Mouse (Mus musculus) forebrain, embryonic 11.5 days (tissue): ENCODE data around the gene Dok7. TPM values are rescaled to one million over a fixed set of nuclear protein-coding genes. Genes with fewer than 3 reads are reported as not detected.

Source experiments
- ATAC-seq: fragments of 200-750 bp; cut with Nextera tagmentation; replicated peaks from 2 replicates; pipeline ENCODE4 v1.8.0; 2017; ENCODE audit warnings: moderate TSS enrichment; ENCODE audit not compliant: low FRiP score
- DNase-seq: peaks from one replicate; pipeline ENCODE4 v3.0.0-alpha.2; 2017; ENCODE audit warnings: low spot score
- H3K27ac ChIP-seq: fragments of 300-500 bp; sonication (generic); 2 replicates; pipeline ENCODE4 v1.5.1; 2014; ENCODE audit warnings: low read depth, low read length
- H3K27me3 ChIP-seq: fragments of 300-500 bp; sonication (generic); 2 replicates; pipeline ENCODE4 v1.6.1; 2014; ENCODE audit warnings: mild to moderate bottlenecking, low read length, mixed read lengths; ENCODE audit not compliant: control insufficient read depth, insufficient read depth
- H3K36me3 ChIP-seq: fragments of 300-500 bp; sonication (generic); 2 replicates; pipeline ENCODE4 v1.6.1; 2014; ENCODE audit warnings: mild to moderate bottlenecking, low read length, moderate library complexity, mixed read lengths; ENCODE audit not compliant: control insufficient read depth, insufficient read depth
- H3K4me1 ChIP-seq: fragments of 300-500 bp; sonication (generic); replicated peaks from 2 replicates; pipeline ENCODE4 v1.6.1; 2014; ENCODE audit warnings: low read length, mixed read lengths; ENCODE audit not compliant: control insufficient read depth, insufficient read depth
- H3K4me2 ChIP-seq: fragments of 300-500 bp; sonication (generic); 2 replicates; pipeline ENCODE4 v1.6.1; 2014; ENCODE audit warnings: low read depth, mild to moderate bottlenecking, low read length, moderate library complexity, mixed read lengths; ENCODE audit not compliant: severe bottlenecking
- H3K4me3 ChIP-seq: fragments of 300-500 bp; sonication (generic); 2 replicates; pipeline ENCODE4 v1.5.1; 2014; ENCODE audit warnings: low read depth, low read length
- H3K9ac ChIP-seq: fragments of 300-500 bp; sonication (generic); 2 replicates; pipeline ENCODE4 v1.6.1; 2014; ENCODE audit warnings: low read length
- H3K9me3 ChIP-seq: fragments of 300-500 bp; sonication (generic); 2 replicates; pipeline ENCODE4 v1.6.1; 2016; ENCODE audit warnings: low read length, mixed read lengths; ENCODE audit not compliant: control insufficient read depth
- WGBS: fragments of 180-500 bp; shearing (Covaris S2); extraction: QIAGEN DNeasy Blood & Tissue Kit; methylation state at CpG from one replicate; pipeline ENCODE4 v1.1.7; 2014; 5-methylcytosine and 5-hydroxymethylcytosine counted together
- polyA plus RNA-seq: library from polyadenylated mRNA; unstranded; fragments of >200 nt; fragmentation: Nextera tagmentation; extraction: Ambion mirVana; gene quantifications from 2 replicates; pipeline ENCODE4 v1.2.1, GENCODE M21; 2014

Gene Dok7
- polyA plus RNA-seq, 1 experiment from 2014 or later = not detected

- 74% methylated on average over 10 of the region's 10 CpGs for WGBS
- Histone ChIP-seq H3K9me3 (no peaks in the 10 kb centered on the region), H3K4me2 (no peak overlapping the region), H3K9ac (no peak overlapping the region), H3K4me3 (no peak overlapping the region), H3K36me3 (no peaks in the 10 kb centered on the region), H3K4me1 (no peaks in the 10 kb centered on the region), H3K27me3 (no peaks in the 10 kb centered on the region), H3K27ac (no peak overlapping the region)
- ATAC-seq (peak; percentile 48), DNase-seq (no peak)
These were observed 14.0 kb upstream of the Dok7 start for GRCm38 (mm10) chr5:35042431-35043109.

GRCm38 (mm10) chr5:35043110-35043451 is 13.5 kb upstream of the Dok7 start:
- DNase-seq = peak; percentile 83
- no peak overlapping the region for H3K4me2 ChIP-seq
- no peaks in the 10 kb centered on the region for H3K4me1 ChIP-seq
- peak; percentile 74 for ATAC-seq
- H3K9ac ChIP-seq = no peak overlapping the region
- H3K27ac ChIP-seq = no peak overlapping the region
- no peak overlapping the region for H3K4me3 ChIP-seq
- no peaks in the 10 kb centered on the region for H3K36me3 ChIP-seq
- WGBS = 32% methylated on average over 1 of the region's 1 CpGs
- H3K9me3 ChIP-seq = no peaks in the 10 kb centered on the region
- H3K27me3 ChIP-seq = no peaks in the 10 kb centered on the region

GRCm38 (mm10) chr5:35050541-35050940 is 6.0 kb upstream of the Dok7 start:
- Histone ChIP-seq H3K4me3 (no peak overlapping the region), H3K27me3 (no peaks in the 10 kb centered on the region), H3K9ac (no peak overlapping the region), H3K4me1 (no peaks in the 10 kb centered on the region), H3K9me3 (no peaks in the 10 kb centered on the region), H3K4me2 (no peak overlapping the region), H3K36me3 (no peaks in the 10 kb centered on the region), H3K27ac (no peak overlapping the region)
- WGBS = 68% methylated on average over 5 of the region's 5 CpGs
- no peak for ATAC-seq
- no peak for DNase-seq

GRCm38 (mm10) chr5:35054628-35055027 is 1.9 kb upstream of the Dok7 start:
- Histone ChIP-seq H3K4me3 (no peak overlapping the region), H3K9me3 (no peaks in the 10 kb centered on the region), H3K4me2 (no peak overlapping the region), H3K27me3 (peaks cover 20% of the 10 kb centered on the region), H3K36me3 (no peaks in the 10 kb centered on the region), H3K4me1 (no peaks in the 10 kb centered on the region), H3K27ac (no peak overlapping the region), H3K9ac (no peak overlapping the region)
- WGBS = 91% methylated on average over 3 of the region's 3 CpGs
- no peak for DNase-seq
- no peak for ATAC-seq

GRCm38 (mm10) chr5:35055076-35055475 is 1.5 kb upstream of the Dok7 start:
- ATAC-seq (no peak), DNase-seq (no peak)
- Histone ChIP-seq H3K9ac (no peak overlapping the region), H3K4me3 (no peak overlapping the region), H3K27me3 (peaks cover 20% of the 10 kb centered on the region), H3K4me2 (no peak overlapping the region), H3K4me1 (no peaks in the 10 kb centered on the region), H3K36me3 (no peaks in the 10 kb centered on the region), H3K9me3 (no peaks in the 10 kb centered on the region), H3K27ac (no peak overlapping the region)
- 82% methylated on average over 12 of the region's 12 CpGs for WGBS

- peaks cover 20% of the 10 kb centered on the region for H3K27me3 ChIP-seq
- no peaks in the 10 kb centered on the region for H3K9me3 ChIP-seq
- H3K27ac ChIP-seq = no peak overlapping the region
- DNase-seq (no peak), ATAC-seq (no peak)
- H3K4me1 ChIP-seq = no peaks in the 10 kb centered on the region
- peak overlapping the region; percentile 92 for H3K4me2 ChIP-seq
- H3K4me3 ChIP-seq = no peak overlapping the region
- H3K36me3 ChIP-seq = no peaks in the 10 kb centered on the region
- H3K9ac ChIP-seq = no peak overlapping the region
- 20% methylated on average over 4 of the region's 4 CpGs for WGBS
These were observed 1.0 kb downstream of the Dok7 start for GRCm38 (mm10) chr5:35057582-35057981.

GRCm38 (mm10) chr5:35058216-35058615 is 1.6 kb downstream of the Dok7 start:
- H3K36me3 ChIP-seq = no peaks in the 10 kb centered on the region
- WGBS = 61% methylated on average over 1 of the region's 1 CpGs
- H3K9ac ChIP-seq = no peak overlapping the region
- no peak for DNase-seq
- no peaks in the 10 kb centered on the region for H3K9me3 ChIP-seq
- H3K27ac ChIP-seq = no peak overlapping the region
- H3K27me3 ChIP-seq = peaks cover 20% of the 10 kb centered on the region
- H3K4me1 ChIP-seq = no peaks in the 10 kb centered on the region
- no peak for ATAC-seq
- no peak overlapping the region for H3K4me2 ChIP-seq
- no peak overlapping the region for H3K4me3 ChIP-seq

- DNase-seq = no peak
- 75% methylated on average over 3 of the region's 3 CpGs for WGBS
- Histone ChIP-seq H3K36me3 (no peaks in the 10 kb centered on the region), H3K4me2 (no peak overlapping the region), H3K9me3 (no peaks in the 10 kb centered on the region), H3K27ac (no peak overlapping the region), H3K4me1 (no peaks in the 10 kb centered on the region), H3K9ac (no peak overlapping the region), H3K4me3 (no peak overlapping the region), H3K27me3 (peaks cover 20% of the 10 kb centered on the region)
- ATAC-seq = no peak
These were observed 3.5 kb downstream of the Dok7 start for GRCm38 (mm10) chr5:35060098-35060497.

GRCm38 (mm10) chr5:35069841-35070240 is 13.3 kb downstream of the Dok7 start:
- Histone ChIP-seq H3K4me2 (no peak overlapping the region), H3K9me3 (no peaks in the 10 kb centered on the region), H3K36me3 (no peaks in the 10 kb centered on the region), H3K27ac (no peak overlapping the region), H3K4me1 (no peaks in the 10 kb centered on the region), H3K27me3 (no peaks in the 10 kb centered on the region), H3K9ac (no peak overlapping the region), H3K4me3 (no peak overlapping the region)
- 88% methylated on average over 2 of the region's 2 CpGs for WGBS
- DNase-seq (no peak), ATAC-seq (no peak)
